Mouse (Mus musculus): ENCODE results near the gene Htra2.

Gene Htra2

GRCm38 (mm10) chr6:83004872-83005271 is 50.2 kb downstream of the Htra2 start:
- no peak for DNase-seq (ENCODE audit: low spot score)

GRCm38 (mm10) chr6:83004309-83004708 is 50.8 kb downstream of the Htra2 start:
- DNase-seq (ENCODE audit: low spot score) = no peak

GRCm38 (mm10) chr6:83003850-83004249 is 51.2 kb downstream of the Htra2 start:
- no peak for DNase-seq (ENCODE audit: low spot score)

- no peak for DNase-seq (ENCODE audit: low spot score)
Measured at GRCm38 (mm10) chr6:83003082-83003481, 52.0 kb downstream of the Htra2 start.
